Mouse (Mus musculus): ENCODE measurements at regions not wholly inside any gene's neighbourhood (a gene's known extent, or its start where the extent isn't known, plus 50 kb on each side); places are given as distances from the start of the nearest gene placed in this dataset.
"Not testable (repeated sequence)": the region's sequence is repeated elsewhere in the genome, so short reads cannot be mapped to it uniquely, and the experiment has no call there.

DNA sequence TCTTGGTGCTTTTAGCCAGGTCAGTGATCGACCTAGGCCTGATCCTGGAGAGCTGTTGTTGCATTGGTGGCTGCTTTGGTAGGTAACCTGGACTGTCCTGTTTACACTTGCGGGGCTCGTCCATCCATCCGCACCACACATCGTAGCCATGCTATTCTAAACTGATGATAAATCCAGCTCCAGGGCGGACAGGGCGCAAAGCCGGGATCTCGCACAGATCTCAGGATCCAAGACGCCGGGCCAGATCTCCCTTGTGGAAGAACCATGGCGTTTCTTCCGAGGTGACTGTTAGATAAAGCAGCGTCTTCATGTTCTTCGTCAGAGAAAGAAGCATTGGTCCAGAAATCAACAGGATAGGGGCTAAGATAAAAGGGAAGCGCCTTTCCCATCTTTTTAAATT lies 115.6 kb downstream of the Sec16b start:
- DNase-seq (ENCODE audit: low read depth): not testable (repeated sequence)

DNA sequence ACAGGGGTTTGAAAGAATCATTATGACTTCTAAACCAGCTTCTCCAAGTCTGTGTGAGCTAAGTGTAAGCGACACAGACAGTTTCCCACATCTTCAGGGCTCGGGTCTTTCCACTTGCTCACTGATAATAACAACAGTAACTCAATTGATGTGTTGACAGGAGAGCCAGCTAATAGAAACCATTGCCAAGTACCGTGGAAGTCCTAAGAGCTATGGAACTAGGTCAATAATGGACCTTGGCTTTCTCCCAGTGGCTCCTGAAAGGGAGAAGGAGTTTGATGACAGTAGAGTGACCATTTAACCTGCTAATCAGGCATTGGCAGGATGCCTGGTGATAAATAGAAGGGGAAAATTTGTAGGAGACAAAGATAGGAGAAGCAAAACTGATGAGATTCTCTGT lies 126.1 kb downstream of the Sec16b start:
- no peak for DNase-seq (ENCODE audit: low read depth)

DNA sequence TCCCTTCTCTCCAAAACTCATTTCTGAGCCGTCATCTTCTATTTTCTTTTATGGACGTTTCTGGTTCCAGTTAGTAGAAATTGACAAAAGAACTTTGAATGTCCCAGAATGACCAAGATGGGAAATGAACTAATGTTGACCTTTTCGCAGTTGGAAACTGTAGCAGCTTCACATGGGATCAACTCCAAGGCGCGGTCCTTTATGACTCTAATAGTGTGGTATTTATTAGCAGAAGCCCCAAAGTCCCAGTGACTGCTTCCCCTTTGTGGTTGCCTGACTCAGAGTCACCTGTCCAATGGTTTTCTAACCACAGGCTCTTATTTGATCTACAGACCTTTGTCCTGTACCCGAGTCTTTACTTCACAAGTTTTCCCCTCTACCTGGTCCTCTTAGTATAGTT lies 126.9 kb downstream of the Sec16b start:
- no peak for DNase-seq (ENCODE audit: low read depth)

DNA sequence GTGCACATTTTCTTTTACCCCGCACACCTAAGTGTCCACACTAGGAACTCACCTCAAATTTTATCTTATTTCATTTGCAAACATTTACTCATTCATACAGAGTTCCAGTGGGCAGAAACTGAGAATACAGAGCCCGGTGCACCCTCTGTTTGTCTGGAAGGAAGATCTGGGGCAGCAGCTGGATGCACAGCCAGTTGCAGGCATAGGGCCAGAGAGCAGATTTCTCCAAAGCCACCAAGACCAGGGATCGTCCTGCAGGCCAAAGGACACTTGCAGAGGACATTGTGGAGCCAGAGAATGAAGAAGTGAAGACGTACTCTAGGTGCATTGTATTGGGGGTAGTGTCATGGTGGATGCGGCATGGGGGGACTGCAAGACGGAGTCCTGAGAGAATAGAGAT lies 129.2 kb downstream of the Sec16b start:
- no peak for DNase-seq (ENCODE audit: low read depth)

DNA sequence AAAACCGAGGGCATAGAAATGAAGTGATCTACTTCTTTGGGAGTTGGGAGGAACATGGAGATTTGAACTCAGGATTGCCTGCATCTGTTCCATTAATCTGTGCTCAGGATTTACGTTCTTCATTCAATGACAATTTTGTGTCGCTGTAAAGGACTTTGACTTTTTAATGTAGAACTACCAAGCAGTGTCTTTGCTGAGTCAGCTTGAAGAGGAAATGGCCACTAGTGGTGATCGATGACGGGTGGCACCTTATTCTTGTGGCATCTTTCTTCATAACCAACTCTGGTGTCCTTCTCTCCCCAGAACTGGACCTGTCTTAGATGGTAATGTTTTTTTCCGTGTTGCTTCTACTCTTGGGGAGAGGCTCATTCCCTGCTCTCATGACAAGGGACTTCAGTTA lies 137.0 kb downstream of the Sec16b start:
- DNase-seq (ENCODE audit: low read depth): no peak

DNA sequence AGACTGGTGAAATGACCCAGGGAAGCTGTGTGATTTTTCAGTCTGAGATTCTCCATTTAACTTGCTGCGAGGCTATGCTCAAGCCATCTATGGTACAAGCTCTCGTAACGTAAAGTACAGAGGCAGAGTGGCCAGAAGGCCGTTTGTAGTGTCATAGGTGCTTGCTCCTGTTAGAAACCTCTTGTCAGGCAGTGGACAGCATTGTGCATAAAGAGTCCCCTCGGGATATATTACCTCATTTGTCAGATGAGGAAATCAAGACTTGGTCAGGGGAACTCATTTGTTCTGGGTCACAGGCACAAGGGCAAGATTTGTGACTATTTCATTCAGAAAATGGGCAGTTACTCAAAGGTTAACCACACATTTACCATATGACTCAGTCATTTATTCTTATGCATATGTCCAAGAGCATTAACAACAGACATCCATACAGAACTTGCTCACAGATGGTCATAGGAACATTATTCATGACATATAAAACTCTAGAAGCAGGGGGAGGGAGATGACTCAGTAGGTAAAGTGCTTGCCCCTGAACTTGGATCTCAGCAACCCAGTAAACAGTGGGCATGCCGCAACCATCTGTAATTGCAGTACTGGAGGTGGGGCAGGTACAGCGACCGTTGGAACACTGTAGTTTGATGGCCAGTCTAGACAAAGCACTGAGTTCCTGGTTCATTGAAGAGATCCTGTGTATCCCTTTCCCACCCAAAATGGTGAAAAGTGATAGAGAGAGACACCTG lies 139.3 kb downstream of the Sec16b start:
- no peak for DNase-seq (ENCODE audit: low read depth)

DNA sequence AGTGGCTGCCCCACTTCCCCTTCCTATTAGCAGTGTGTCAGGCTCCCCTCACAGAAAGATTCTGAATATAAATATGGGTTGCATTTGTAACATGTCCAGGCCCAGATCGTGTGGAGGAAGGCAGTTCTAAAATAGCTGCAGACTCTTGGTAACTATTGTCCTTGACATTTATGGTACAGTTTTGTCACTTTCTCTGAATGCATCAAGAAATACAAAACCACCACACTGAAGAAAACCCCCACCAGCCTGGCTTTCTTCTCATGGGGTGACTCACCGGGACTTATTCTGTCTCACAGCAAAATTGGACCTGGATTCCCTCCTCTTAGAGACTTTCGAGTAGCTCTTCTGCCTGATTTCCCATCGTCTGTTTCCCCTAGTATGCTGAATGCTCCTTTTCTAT lies 148.9 kb downstream of the Sec16b start:
- no peak for DNase-seq (ENCODE audit: low read depth)

DNA sequence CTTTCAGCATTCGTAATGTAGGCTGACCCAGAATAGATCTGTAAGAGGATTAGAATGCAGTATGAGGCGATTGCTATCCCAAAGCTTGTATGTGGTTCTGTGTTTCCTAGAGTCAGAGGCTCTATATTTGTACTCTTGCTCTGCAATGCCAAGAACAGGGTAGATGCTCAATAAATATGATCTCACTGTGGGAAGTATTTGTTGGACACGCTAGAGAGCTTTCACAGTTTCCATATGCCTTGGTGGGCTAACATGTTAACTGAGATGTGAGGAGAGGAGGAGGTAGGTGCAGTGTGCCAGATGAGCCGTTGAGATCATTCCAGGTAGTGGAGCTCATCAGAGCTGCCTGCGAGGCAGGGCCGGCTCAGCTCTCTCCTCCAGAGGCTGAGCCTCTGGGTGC lies 163.1 kb downstream of the Sec16b start:
- no peak for DNase-seq (ENCODE audit: low read depth)

DNA sequence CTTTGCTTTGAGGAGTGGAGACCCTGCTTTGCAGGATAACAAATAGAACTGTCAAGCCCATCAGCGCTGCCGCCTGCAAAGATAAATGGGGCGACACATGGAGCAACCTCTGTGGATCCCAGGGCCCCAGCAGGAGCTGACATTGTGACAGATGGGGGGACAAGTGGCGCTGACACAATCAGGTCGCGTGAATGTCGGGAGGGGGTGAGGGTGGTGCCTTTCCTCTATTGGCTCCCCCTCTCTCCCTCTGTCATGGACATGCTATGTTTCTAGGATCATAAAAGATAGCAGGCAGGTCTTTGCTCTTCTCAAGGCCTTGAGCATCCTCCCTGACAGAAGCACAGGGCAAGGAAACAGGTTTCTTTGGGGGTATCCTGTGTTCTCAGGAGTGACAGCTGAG lies 177.8 kb downstream of the Sec16b start:
- no peak for DNase-seq (ENCODE audit: low read depth)

DNA sequence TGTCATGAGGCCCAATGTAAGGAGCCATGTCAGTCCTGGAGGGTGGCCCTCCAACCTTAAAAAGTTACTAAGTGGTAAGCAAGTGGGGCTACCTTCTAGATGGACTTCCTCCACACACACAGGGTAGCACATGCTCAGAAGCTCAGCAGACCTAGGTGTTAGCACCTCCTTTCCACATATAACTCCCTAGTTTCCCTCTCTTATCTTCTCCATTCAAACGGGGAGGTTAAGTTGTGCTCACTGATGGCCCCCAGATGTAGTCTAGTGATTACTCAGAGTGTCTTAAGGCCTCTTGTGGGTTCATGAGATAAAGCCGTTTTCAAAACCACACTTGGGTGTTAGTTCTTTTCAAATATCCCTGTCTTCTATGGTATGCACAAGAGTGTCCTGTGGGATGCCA lies 188.7 kb downstream of the Sec16b start:
- no peak for DNase-seq (ENCODE audit: low read depth)

DNA sequence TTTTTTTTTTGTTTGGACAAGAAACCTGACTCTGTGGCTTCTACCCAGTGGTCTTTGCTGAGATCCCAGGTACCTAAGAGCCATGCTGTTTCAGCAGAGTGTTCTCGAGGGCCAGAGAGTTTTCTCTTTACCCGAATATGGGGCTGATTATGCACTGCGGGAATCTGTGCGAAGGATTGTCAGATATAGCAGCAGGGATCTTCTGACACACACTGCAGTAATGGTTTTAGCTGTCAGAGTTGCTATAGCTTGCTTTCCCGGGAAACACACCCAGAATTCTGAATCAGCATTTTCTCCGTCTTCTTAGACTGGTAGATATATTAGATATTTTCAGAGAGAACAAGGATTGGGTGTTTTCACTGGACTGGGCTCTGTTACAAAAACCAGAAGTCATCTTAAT lies 197.1 kb downstream of the Sec16b start:
- DNase-seq (ENCODE audit: low read depth): no peak

DNA sequence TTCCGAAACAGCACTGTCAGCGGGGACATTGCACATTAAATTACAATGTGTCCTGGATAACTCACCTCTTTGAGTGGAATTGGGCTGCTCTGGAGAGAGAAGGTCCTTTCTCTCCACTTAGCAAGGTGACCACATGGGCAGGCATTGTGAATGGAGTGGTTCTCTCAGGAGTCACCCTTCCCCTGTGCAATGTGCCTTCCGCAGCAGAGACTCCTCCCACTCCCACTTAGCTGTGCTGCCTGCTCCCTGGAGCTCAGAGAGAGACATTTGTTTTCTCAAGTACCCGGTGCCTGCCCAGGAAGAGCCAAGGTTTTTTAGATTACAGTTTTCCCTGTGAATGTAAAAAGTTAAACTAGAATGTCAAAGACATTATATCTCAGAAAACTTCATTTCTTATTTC lies 198.8 kb downstream of the Sec16b start:
- no peak for DNase-seq (ENCODE audit: low read depth)

DNA sequence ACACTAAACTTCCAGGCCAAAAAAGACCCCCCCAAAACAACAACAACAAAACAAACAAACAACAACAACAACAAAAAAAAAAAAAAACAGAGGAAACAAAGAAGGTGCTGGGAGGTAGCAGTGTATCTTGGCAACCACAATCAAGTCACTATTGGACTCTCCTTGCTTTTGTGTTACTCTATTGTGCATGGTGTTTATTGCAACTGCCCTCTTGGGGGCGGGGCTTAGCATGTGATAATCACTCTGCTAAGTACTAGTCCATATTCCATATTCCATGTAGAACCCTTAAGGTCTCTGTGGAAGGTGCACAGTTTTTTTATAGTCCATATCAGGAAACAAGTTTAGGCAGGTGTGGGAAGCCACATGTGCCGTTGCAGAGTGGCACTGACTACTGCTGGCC lies 200.7 kb downstream of the Sec16b start:
- DNase-seq (ENCODE audit: low read depth): no peak

DNA sequence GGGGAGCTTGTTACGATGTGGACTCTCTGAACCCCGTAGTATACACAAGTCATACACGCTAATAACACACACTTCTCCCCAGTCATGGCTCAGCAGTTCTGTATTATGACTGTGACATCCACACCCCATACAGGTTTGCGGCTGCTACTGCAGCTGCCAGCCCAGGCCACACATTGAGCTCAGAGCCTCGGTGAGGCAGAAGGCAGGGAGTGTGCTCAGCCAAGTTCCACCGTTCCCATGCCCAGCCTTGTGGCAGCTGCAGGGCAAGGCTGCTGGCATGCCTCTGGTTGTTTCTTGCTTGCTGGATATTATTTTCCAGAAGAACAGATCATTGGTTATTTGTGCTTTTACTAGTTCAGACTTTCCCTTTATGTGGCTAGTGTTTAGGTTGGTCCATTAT lies 202.6 kb downstream of the Sec16b start:
- no peak for DNase-seq (ENCODE audit: low read depth)

DNA sequence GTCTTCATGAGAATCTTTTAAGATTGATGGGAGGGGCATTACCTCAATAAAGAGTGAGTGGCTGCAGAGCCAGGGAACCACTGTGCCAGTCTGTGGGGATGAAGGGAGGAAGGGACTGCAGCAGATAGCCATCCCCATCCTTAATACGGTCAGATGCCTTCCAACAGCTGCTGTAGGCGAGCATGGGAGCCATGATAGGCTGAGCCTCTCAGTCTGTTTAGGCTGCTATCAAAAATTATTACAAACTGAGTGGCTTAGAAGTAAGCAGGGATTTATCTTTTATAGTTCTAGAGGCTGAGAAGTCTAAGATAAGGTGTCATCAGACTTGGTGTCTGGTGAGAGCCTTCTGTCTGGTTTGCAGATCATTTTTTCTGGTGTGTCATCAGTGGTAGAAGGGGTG lies 204.3 kb downstream of the Sec16b start:
- DNase-seq (ENCODE audit: low read depth): no peak

DNA sequence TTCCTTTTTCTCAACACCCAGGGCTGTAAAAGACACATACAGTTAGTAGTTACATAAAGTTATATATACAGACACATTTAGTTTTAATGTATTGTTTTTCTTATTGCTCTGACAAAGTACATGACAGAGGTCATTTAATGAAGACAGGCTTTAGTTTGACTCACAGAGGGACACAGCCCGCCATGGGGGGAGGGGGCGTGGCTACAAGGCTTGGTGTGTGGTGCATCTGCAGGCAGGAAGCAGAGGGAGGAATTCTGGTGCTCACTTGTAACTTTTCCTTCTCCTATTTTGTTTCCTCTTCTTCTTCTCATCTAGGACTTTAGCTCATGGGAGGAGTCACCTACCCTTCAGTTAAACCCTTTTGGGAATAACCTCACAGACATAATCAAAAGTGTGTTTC lies 206.0 kb downstream of the Sec16b start:
- no peak for DNase-seq (ENCODE audit: low read depth)

DNA sequence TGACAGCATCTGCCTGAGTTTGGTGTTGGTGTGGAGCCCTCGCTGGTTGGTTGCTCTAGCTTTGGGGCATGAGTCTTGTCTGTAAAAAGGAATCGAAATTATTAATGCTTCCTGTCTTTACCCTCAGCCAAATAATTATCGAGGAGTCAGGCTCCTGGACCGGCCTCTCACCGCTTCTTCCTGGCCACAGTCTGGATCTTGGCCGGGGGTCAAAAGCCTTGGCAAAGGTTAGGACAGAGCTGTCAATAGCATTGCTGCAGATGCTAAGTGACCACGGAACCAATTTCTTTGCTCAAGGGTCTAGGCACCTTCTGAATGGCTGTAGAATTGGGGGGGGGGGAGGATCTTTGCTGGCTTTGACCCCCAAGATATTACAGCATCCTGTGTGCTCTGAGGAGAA lies 207.3 kb downstream of the Sec16b start:
- no peak for DNase-seq (ENCODE audit: low read depth)

DNA sequence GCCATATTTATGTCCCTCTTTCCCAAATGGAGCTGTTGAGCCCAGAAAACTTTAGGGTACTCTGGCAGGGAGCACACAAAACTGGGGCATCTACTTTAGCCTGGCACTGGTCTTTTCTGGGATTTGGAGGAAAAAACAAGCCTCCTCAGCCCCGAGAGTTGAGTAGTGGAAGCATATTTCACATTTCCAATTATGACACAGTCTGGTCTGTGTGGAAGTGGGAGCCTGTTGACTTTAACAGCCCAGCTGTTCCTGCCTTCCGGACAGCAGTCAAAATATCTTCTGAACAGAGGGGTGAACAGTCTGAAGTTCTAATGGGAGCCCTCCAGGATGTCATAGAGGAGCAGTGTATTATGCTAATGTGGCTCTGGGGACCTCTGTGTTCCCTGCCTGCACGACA lies 209.1 kb downstream of the Sec16b start:
- DNase-seq (ENCODE audit: low read depth): no peak

DNA sequence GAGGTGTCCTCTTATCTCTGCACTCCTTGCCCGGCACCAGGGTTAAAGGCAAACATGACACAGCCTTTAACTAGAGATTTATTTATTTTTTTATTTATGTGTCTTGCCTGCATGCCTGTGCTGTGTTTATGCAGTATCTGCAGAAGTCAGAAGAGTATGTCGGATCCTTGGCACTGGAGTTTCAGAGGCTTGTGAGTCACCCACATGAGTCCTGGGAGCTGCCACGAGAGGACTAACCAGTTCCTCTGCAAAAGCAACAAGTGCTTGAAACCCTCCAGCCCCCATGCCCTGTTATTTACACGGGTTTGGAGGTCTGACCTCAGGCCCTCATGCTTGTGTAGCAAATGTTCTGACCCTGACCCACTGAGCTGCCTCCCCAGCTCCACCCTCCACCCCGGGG lies 210.6 kb downstream of the Sec16b start:
- no peak for DNase-seq (ENCODE audit: low read depth)

DNA sequence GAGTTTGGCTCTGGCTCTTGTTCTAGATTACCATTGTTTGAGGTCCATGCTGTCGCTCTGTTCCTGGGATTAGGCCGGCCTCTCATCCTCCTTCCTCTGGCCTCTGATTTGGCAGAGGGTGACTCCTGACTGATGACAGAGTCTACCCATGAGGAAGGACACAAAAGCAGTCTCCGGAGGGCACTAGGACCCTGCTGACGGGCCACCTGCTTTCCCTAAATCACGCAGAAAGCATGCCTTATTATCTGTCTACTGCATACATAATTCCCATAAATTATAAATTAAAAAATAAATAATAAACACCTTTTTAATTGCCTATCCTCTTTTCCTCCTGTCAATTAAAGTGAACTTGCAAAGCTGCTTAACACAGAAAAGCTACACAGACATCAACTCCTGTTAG lies 215.4 kb downstream of the Sec16b start:
- DNase-seq (ENCODE audit: low read depth): no peak

DNA sequence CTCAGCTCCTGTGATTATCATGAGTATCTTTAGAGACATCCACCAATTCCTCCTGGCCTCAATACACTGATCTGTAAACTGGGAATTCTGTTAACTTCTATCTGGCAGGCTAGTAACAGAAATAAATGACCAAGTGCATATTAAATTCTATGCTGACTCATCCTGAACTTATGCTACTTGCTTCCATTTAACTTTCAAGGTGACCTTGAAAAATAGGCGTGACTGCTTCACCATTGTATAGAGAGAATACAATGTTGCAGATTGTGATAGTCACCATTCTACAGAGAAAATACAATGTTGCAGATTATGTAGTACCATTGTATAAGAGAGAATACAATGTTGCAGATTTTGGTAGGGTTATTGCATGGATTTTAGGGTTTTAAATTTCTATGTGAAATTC lies 224.6 kb downstream of the Sec16b start:
- no peak for DNase-seq (ENCODE audit: low read depth)

DNA sequence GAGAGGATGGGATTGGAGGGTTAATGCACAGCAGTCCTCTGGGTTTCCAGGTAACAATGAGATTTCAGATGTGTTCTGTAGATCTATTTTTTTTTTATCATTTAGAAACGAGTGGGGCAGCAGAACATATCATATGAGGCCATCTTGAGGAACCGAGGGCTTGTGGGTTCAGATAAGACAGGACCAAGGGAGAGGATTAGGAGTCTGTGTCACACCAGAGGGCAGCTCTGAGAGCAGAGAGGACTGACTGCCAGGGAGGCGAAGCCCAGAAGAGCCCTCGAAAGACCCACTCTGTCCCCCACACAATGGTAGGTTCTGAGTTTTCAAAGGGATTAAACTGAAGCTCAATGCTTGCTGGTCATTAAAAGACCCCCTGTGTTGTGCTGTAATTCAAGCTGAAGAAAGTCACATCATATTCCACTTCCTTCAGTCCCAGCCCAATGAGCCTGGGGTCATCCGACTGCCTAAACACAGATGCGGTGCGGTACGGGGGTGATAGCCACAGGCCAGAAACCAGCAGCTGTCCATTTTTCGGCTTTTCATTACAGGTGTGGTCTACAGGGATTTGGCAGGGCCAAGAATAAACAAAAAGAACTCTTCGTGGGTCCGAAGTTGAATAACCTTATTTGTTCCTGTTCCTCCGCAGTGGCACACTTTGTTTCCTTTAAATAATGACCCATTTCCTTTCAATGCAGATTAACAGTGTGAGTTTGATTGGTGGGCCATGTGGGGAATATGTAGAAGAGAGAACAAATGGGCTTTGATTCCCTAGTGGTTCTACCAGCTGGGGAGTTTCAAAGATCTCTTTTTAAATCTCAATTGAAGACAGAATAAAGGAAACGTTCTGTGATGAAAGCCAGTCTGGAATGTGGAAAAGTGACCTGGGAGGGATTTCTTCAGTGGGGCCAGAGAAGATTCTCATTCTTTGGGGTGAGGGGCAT lies 234.5 kb downstream of the Sec16b start:
- no peak for DNase-seq (ENCODE audit: low read depth)

DNA sequence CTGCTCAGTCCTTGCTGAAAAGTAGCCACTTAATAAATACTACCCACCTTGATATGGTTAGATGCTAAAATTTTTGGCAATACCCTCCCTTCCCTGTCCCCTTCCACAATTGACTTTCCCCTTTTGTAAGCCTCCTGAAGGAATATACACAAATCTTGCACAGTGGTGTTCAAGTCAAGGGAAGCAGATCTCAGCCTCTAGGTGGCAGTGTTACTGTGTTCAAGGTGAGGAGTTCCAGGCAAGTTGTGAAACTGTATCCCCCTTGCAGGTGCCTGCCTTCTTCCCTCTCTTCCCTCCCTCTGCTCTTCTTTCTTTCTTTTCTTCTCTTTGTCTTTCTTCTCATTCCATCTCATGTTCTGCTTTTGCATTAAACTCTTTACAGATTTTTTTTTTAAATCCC lies 239.1 kb downstream of the Sec16b start:
- peak; percentile 5 for DNase-seq (ENCODE audit: low read depth)

Data from fibroblast of lung, adult 2 months (primary cell).